Mouse (Mus musculus) limb, embryonic 11.5 days (tissue): ENCODE data around the gene F8. TPM values are rescaled to one million over a fixed set of nuclear protein-coding genes. Genes with fewer than 3 reads are reported as not detected.

Experiments used
- ATAC-seq: fragments of 200-750 bp; cut with Nextera tagmentation; 2 replicates; pipeline ENCODE4 v1.8.0; 2017; ENCODE audit warnings: low read depth; ENCODE audit not compliant: insufficient number of reproducible peaks, low FRiP score, low TSS enrichment
- DNase-seq: peaks from one replicate; pipeline ENCODE4 v3.0.0-alpha.2; 2015; ENCODE audit warnings: low spot score
- H3K27ac ChIP-seq: fragments of 300-500 bp; sonication (generic); replicated peaks from 2 replicates; pipeline ENCODE4 v1.5.1; 2014; ENCODE audit warnings: low read depth, mild to moderate bottlenecking, low read length
- H3K27me3 ChIP-seq: fragments of 300-500 bp; sonication (generic); 2 replicates; pipeline ENCODE4 v1.6.1; 2014; ENCODE audit warnings: mild to moderate bottlenecking, low read length, mixed read lengths; ENCODE audit not compliant: control insufficient read depth, insufficient read depth
- H3K36me3 ChIP-seq: fragments of 300-500 bp; sonication (generic); 2 replicates; pipeline ENCODE4 v1.6.1; 2014; ENCODE audit warnings: mild to moderate bottlenecking, low read length, moderate library complexity, mixed read lengths; ENCODE audit not compliant: control insufficient read depth, insufficient read depth
- H3K4me1 ChIP-seq: fragments of 300-500 bp; sonication (generic); 2 replicates; pipeline ENCODE4 v1.6.1; 2014; ENCODE audit warnings: low read length, mixed read lengths; ENCODE audit not compliant: control insufficient read depth, insufficient read depth
- H3K4me2 ChIP-seq: fragments of 300-500 bp; sonication (generic); 2 replicates; pipeline ENCODE4 v1.6.1; 2014; ENCODE audit warnings: low read depth, mild to moderate bottlenecking, moderate library complexity; ENCODE audit not compliant: severe bottlenecking
- H3K4me3 ChIP-seq: fragments of 300-500 bp; sonication (generic); 2 replicates; pipeline ENCODE4 v1.5.1; 2014; ENCODE audit warnings: low read depth, low read length
- H3K9ac ChIP-seq: fragments of 300-500 bp; sonication (generic); 2 replicates; pipeline ENCODE4 v1.6.1; 2014; ENCODE audit warnings: mild to moderate bottlenecking, low read length
- H3K9me3 ChIP-seq: fragments of 300-500 bp; sonication (generic); 2 replicates; pipeline ENCODE4 v1.6.1; 2016; ENCODE audit warnings: low read length; ENCODE audit not compliant: control insufficient read depth
- WGBS: fragments of 180-500 bp; shearing (Covaris S2); extraction: QIAGEN DNeasy Blood & Tissue Kit; methylation state at CpG from one replicate; pipeline ENCODE4 v1.1.7; 2014; 5-methylcytosine and 5-hydroxymethylcytosine counted together
- polyA plus RNA-seq: library from polyadenylated mRNA; unstranded; fragments of >200 nt; fragmentation: Nextera tagmentation; extraction: Ambion mirVana; gene quantifications from 2 replicates; pipeline ENCODE4 v1.2.1, GENCODE M21; 2014

The F8 gene
- 1.2 and 1.6 TPM in 2 replicates for polyA plus RNA-seq

GRCm38 (mm10) chrX:75382195-75382771, at the start of gene F8, which contains the start of gene Fundc2:
Gene F8, minus strand, starts transcription at chrX:75382615.
Gene Fundc2, plus strand, starts transcription at chrX:75382399.
- ATAC-seq (peak; percentile 89), DNase-seq (peak; percentile 79)
- Histone ChIP-seq H3K27me3 (no peaks in the 10 kb centered on the region), H3K9ac (peak within 1 kb of the TSS; percentile 34), H3K36me3 (no peaks in the 10 kb centered on the region), H3K4me2 (peak within 1 kb of the TSS; percentile 41), H3K9me3 (no peaks in the 10 kb centered on the region), H3K27ac (no peak within 1 kb of the TSS), H3K4me1 (no peaks in the 10 kb centered on the region), H3K4me3 (peak within 1 kb of the TSS; percentile 28)
- WGBS: 13% methylated on average over 22 of the region's 25 CpGs

- Histone ChIP-seq H3K4me2 (peak within 1 kb of the TSS; percentile 39), H3K36me3 (no peaks in the 10 kb centered on the region), H3K27ac (peak within 1 kb of the TSS; percentile 62), H3K4me3 (peak within 1 kb of the TSS; percentile 45), H3K27me3 (no peaks in the 10 kb centered on the region), H3K9ac (peak within 1 kb of the TSS; percentile 65), H3K4me1 (no peaks in the 10 kb centered on the region), H3K9me3 (no peaks in the 10 kb centered on the region)
- DNase-seq (peak; percentile 85), ATAC-seq (peak; percentile 100)
- WGBS: 17% methylated on average over 52 of the region's 52 CpGs
Measured at GRCm38 (mm10) chrX:75415936-75416785, 33.7 kb upstream of the F8 start, which contains the start of the genes Cmc4, Mtcp1 and Brcc3. Gene Cmc4, minus strand, starts transcription at chrX:75416584. Gene Mtcp1, minus strand, starts transcription at chrX:75416588. Gene Brcc3, plus strand, starts transcription at chrX:75416628.

- Histone ChIP-seq H3K27me3 (no peaks in the 10 kb centered on the region), H3K9ac (no peak overlapping the region), H3K4me1 (no peaks in the 10 kb centered on the region), H3K27ac (no peak overlapping the region), H3K36me3 (no peaks in the 10 kb centered on the region), H3K4me2 (no peak overlapping the region), H3K4me3 (no peak overlapping the region), H3K9me3 (no peaks in the 10 kb centered on the region)
- DNase-seq (no peak), ATAC-seq (no peak)
- WGBS: 87% methylated on average over 1 of the region's 1 CpGs
Measured at GRCm38 (mm10) chrX:75409711-75410110, 27.3 kb upstream of the F8 start.

- Histone ChIP-seq H3K4me2 (no peak overlapping the region), H3K4me3 (no peak overlapping the region), H3K4me1 (no peaks in the 10 kb centered on the region), H3K27me3 (no peaks in the 10 kb centered on the region), H3K27ac (no peak overlapping the region), H3K36me3 (no peaks in the 10 kb centered on the region), H3K9ac (no peak overlapping the region), H3K9me3 (no peaks in the 10 kb centered on the region)
- ATAC-seq (no peak), DNase-seq (no peak)
Measured at GRCm38 (mm10) chrX:75403350-75403749, 20.9 kb upstream of the F8 start.

- Histone ChIP-seq H3K4me2 (no peak overlapping the region), H3K27ac (no peak overlapping the region), H3K9me3 (no peaks in the 10 kb centered on the region), H3K9ac (no peak overlapping the region), H3K4me3 (no peak overlapping the region), H3K4me1 (no peaks in the 10 kb centered on the region), H3K27me3 (no peaks in the 10 kb centered on the region), H3K36me3 (no peaks in the 10 kb centered on the region)
- DNase-seq (no peak), ATAC-seq (no peak)
- 80% methylated on average over 2 of the region's 2 CpGs for WGBS
Measured at GRCm38 (mm10) chrX:75402668-75403067, 20.3 kb upstream of the F8 start.

GRCm38 (mm10) chrX:75399471-75399870, 17.1 kb upstream of the F8 start:
- 90% methylated on average over 1 of the region's 1 CpGs for WGBS
- Histone ChIP-seq H3K4me1 (no peaks in the 10 kb centered on the region), H3K4me3 (no peak overlapping the region), H3K4me2 (no peak overlapping the region), H3K36me3 (no peaks in the 10 kb centered on the region), H3K27ac (no peak overlapping the region), H3K9me3 (no peaks in the 10 kb centered on the region), H3K9ac (no peak overlapping the region), H3K27me3 (no peaks in the 10 kb centered on the region)
- ATAC-seq (no peak), DNase-seq (no peak)

GRCm38 (mm10) chrX:75381699-75382098, 716 bp downstream of the F8 start:
- WGBS: 78% methylated on average over 5 of the region's 5 CpGs
- Histone ChIP-seq H3K4me2 (peak overlapping the region; percentile 41; the same call in 1 of the 2 replicates), H3K27ac (no peak overlapping the region), H3K4me3 (peak overlapping the region; percentile 28), H3K9me3 (no peaks in the 10 kb centered on the region), H3K36me3 (no peaks in the 10 kb centered on the region), H3K4me1 (no peaks in the 10 kb centered on the region), H3K27me3 (no peaks in the 10 kb centered on the region), H3K9ac (peak overlapping the region; percentile 34; the same call in 1 of the 2 replicates)
- DNase-seq (no peak), ATAC-seq (no peak)

GRCm38 (mm10) chrX:75381176-75381575, 1.2 kb downstream of the F8 start:
- Histone ChIP-seq H3K27ac (no peak overlapping the region), H3K9ac (no peak overlapping the region), H3K27me3 (no peaks in the 10 kb centered on the region), H3K4me2 (no peak overlapping the region), H3K4me1 (no peaks in the 10 kb centered on the region), H3K36me3 (no peaks in the 10 kb centered on the region), H3K4me3 (no peak overlapping the region), H3K9me3 (no peaks in the 10 kb centered on the region)
- no peak for DNase-seq
- no peak for ATAC-seq
- WGBS: 85% methylated on average over 1 of the region's 1 CpGs
